Mouse (Mus musculus) 3T3-L1 (cell line): ENCODE results near the gene Tcp11.

Experiments used
- DNase-seq: peaks from one replicate; pipeline ENCODE4 v3.0.0-alpha.2; 2015; ENCODE audit warnings: low read depth, low spot score

Tcp11 gene

GRCm38 (mm10) chr17:28080045-28080816 is at the start of gene Tcp11:
TSS of gene Tcp11 (minus strand) at chr17:28080639.
- no peak for DNase-seq

GRCm38 (mm10) chr17:28129796-28130195 is 49.4 kb upstream of the Tcp11 start:
- no peak for DNase-seq

GRCm38 (mm10) chr17:28124368-28124767 is 43.9 kb upstream of the Tcp11 start:
- peak; percentile 86 for DNase-seq

GRCm38 (mm10) chr17:28123627-28124026 is 43.2 kb upstream of the Tcp11 start:
- no peak for DNase-seq

- no peak for DNase-seq
These were observed 42.5 kb upstream of the Tcp11 start for GRCm38 (mm10) chr17:28122949-28123348.

GRCm38 (mm10) chr17:28120460-28120859 is 40.0 kb upstream of the Tcp11 start:
- DNase-seq = no peak

- DNase-seq = no peak
These were observed 37.2 kb upstream of the Tcp11 start for GRCm38 (mm10) chr17:28117451-28118209.

- no peak for DNase-seq
These were observed 35.9 kb upstream of the Tcp11 start for GRCm38 (mm10) chr17:28116335-28116734.

GRCm38 (mm10) chr17:28112266-28112665 is 31.8 kb upstream of the Tcp11 start:
- no peak for DNase-seq

GRCm38 (mm10) chr17:28107275-28107674 is 26.8 kb upstream of the Tcp11 start:
- DNase-seq = no peak

- no peak for DNase-seq
These were observed 25.9 kb upstream of the Tcp11 start for GRCm38 (mm10) chr17:28106352-28106751.

GRCm38 (mm10) chr17:28104416-28104815 is 24.0 kb upstream of the Tcp11 start:
- no peak for DNase-seq

GRCm38 (mm10) chr17:28101902-28102319 is 21.5 kb upstream of the Tcp11 start:
- DNase-seq = no peak

GRCm38 (mm10) chr17:28101284-28101887 is 20.9 kb upstream of the Tcp11 start:
- no peak for DNase-seq

GRCm38 (mm10) chr17:28100669-28101068 is 20.2 kb upstream of the Tcp11 start:
- no peak for DNase-seq

GRCm38 (mm10) chr17:28099086-28099485 is 18.6 kb upstream of the Tcp11 start:
- DNase-seq = no peak

GRCm38 (mm10) chr17:28097308-28097707 is 16.9 kb upstream of the Tcp11 start:
- no peak for DNase-seq

GRCm38 (mm10) chr17:28096418-28096817 is 16.0 kb upstream of the Tcp11 start:
- no peak for DNase-seq

GRCm38 (mm10) chr17:28093837-28094236 is 13.4 kb upstream of the Tcp11 start:
- DNase-seq = no peak

- DNase-seq = no peak
These were observed 11.9 kb upstream of the Tcp11 start for GRCm38 (mm10) chr17:28092297-28092696.

- DNase-seq = no peak
These were observed 8.3 kb upstream of the Tcp11 start for GRCm38 (mm10) chr17:28088718-28089117.

- DNase-seq = no peak
These were observed 7.0 kb upstream of the Tcp11 start for GRCm38 (mm10) chr17:28087430-28087829.
